Mouse (Mus musculus): ENCODE measurements around the gene Arl4c. TPM values are rescaled to one million over a fixed set of nuclear protein-coding genes. Genes with fewer than 3 reads are reported as not detected.
A peak's percentile ranks its signal among the peaks of the same experiment; 100 is the strongest.

Gene Arl4c
- polyA plus RNA-seq, 1 experiment from 2014 or later = 10.4 TPM

DNA sequence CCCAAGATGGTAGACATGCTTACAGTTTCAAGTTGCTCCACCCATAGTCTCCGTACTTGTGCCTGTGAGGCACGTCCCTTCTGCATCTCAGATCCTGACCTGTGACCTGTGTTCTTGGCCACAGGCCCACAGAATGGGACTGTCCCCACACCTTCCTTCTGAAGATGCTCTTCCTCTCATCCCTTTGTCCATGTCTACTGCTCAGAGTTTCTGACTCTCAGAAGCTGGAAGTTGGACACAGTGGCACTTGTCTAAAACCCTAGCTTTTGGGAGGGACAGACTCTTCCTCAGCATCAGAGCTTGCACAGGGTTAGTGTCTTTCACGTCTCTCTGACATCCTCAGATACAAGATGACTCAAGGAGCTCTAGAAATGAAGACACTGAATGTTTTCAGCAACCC lies 6.2 kb upstream of the Arl4c start:
- no peaks in the 10 kb centered on the region for H3K9me3 ChIP-seq (ENCODE audit: control insufficient read depth, low read length)
- DNase-seq (ENCODE audit: low spot score) = no peak
- no peak overlapping the region for H3K4me2 ChIP-seq (replicated peaks; ENCODE audit: low read depth, low read length)
- no peaks in the 10 kb centered on the region for H3K36me3 ChIP-seq (ENCODE audit: control insufficient read depth, insufficient read depth, low read length)
- H3K4me1 ChIP-seq (replicated peaks; ENCODE audit: control insufficient read depth, insufficient read depth, low read length) = no peaks in the 10 kb centered on the region
- no peak overlapping the region for H3K4me3 ChIP-seq (ENCODE audit: low read depth, low read length)
- no peak overlapping the region for H3K27ac ChIP-seq (ENCODE audit: low read depth, low read length)
- WGBS = 77% methylated on average over 3 of the region's 3 CpGs
- no peak for ATAC-seq (ENCODE audit: low FRiP score)
- no peaks in the 10 kb centered on the region for H3K27me3 ChIP-seq (ENCODE audit: control insufficient read depth, insufficient read depth, low read length)
- no peak overlapping the region for H3K9ac ChIP-seq (ENCODE audit: low read depth, low read length)

DNA sequence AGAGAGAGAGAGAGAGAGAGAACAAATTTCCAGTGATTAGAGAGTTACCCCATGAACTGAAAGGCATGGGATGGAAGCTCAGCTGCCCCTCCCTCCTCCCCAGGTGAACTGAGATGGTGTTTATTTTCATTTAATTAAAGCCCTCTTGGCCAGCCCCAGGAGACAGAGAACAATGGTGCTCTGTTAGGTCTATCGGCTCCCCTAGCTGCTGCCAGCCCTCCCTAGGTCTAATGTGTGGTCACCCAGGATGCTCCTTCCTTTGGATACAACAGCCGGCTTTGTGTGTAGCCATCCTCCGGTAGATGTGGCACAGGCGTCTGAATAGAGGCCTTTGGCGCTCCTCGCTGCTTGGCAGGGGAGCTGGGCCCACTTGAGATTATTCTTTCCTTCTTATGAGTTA lies 5.5 kb upstream of the Arl4c start:
- no peak overlapping the region for H3K9ac ChIP-seq (ENCODE audit: low read depth, low read length)
- no peak overlapping the region for H3K27ac ChIP-seq (ENCODE audit: low read depth, low read length)
- H3K4me1 ChIP-seq (replicated peaks; ENCODE audit: control insufficient read depth, insufficient read depth, low read length) = no peaks in the 10 kb centered on the region
- DNase-seq (ENCODE audit: low spot score) (no peak), ATAC-seq (ENCODE audit: low FRiP score) (no peak)
- 42% methylated on average over 6 of the region's 6 CpGs for WGBS
- H3K36me3 ChIP-seq (ENCODE audit: control insufficient read depth, insufficient read depth, low read length) = no peaks in the 10 kb centered on the region
- H3K27me3 ChIP-seq (ENCODE audit: control insufficient read depth, insufficient read depth, low read length) = no peaks in the 10 kb centered on the region
- H3K4me2 ChIP-seq (replicated peaks; ENCODE audit: low read depth, low read length) = no peak overlapping the region
- no peaks in the 10 kb centered on the region for H3K9me3 ChIP-seq (ENCODE audit: control insufficient read depth, low read length)
- no peak overlapping the region for H3K4me3 ChIP-seq (ENCODE audit: low read depth, low read length)

DNA sequence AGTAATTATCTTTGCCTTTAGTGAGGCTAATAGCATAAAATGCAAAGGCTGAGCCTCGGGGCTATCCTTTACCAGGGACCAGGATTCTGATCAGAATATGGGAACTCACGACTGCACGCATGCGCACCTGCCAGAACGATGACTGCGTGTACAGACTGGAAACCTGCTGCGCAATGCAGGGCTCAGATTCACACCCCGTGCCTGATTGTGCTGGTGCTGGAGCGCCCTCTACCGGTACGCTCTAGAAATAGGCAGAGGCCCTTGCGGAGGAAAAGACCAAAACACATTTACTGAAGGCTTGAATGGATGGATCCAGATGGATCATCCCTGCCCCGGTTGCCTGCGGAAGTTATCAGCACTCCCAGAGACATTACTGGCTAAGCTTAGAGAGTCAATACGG lies 3.8 kb upstream of the Arl4c start:
- H3K9ac ChIP-seq (ENCODE audit: low read depth, low read length) = no peak overlapping the region
- H3K27ac ChIP-seq (ENCODE audit: low read depth, low read length) = no peak overlapping the region
- peak; percentile 96 for DNase-seq (ENCODE audit: low spot score)
- ATAC-seq (ENCODE audit: low FRiP score) = peak; percentile 63; the same call in 1 of the 2 replicates
- no peaks in the 10 kb centered on the region for H3K36me3 ChIP-seq (ENCODE audit: control insufficient read depth, insufficient read depth, low read length)
- WGBS = 2% methylated on average over 15 of the region's 15 CpGs
- no peak overlapping the region for H3K4me2 ChIP-seq (replicated peaks; ENCODE audit: low read depth, low read length)
- no peaks in the 10 kb centered on the region for H3K27me3 ChIP-seq (ENCODE audit: control insufficient read depth, insufficient read depth, low read length)
- no peak overlapping the region for H3K4me3 ChIP-seq (ENCODE audit: low read depth, low read length)
- no peaks in the 10 kb centered on the region for H3K9me3 ChIP-seq (ENCODE audit: control insufficient read depth, low read length)
- no peaks in the 10 kb centered on the region for H3K4me1 ChIP-seq (replicated peaks; ENCODE audit: control insufficient read depth, insufficient read depth, low read length)

DNA sequence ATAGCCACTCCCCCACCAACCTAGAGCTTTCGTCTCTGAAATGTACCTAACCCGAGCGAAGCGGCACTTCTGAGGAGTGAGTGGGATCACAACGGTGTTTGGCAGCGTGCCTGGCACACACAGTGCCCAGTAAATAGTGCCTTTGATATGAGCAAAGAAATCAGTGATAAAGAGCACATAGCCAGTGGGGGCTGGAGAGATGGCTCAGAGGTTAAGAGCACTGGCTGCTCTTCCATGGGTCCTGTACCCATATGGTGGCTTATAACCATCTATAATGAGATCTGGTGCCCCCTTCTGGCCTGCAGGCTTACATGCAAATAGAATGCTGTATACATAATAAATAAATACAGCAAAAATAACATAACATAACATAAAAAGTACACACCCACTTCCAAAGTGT lies 3.0 kb upstream of the Arl4c start:
- Histone ChIP-seq H3K27me3 (ENCODE audit: control insufficient read depth, insufficient read depth, low read length) (no peaks in the 10 kb centered on the region), H3K4me2 (replicated peaks; ENCODE audit: low read depth, low read length) (no peak overlapping the region), H3K36me3 (ENCODE audit: control insufficient read depth, insufficient read depth, low read length) (no peaks in the 10 kb centered on the region), H3K4me1 (replicated peaks; ENCODE audit: control insufficient read depth, insufficient read depth, low read length) (no peaks in the 10 kb centered on the region), H3K27ac (ENCODE audit: low read depth, low read length) (no peak overlapping the region), H3K4me3 (ENCODE audit: low read depth, low read length) (no peak overlapping the region), H3K9me3 (ENCODE audit: control insufficient read depth, low read length) (no peaks in the 10 kb centered on the region), H3K9ac (ENCODE audit: low read depth, low read length) (no peak overlapping the region)
- 70% methylated on average over 6 of the region's 6 CpGs for WGBS
- DNase-seq (ENCODE audit: low spot score) = peak; percentile 45
- no peak for ATAC-seq (ENCODE audit: low FRiP score)

DNA sequence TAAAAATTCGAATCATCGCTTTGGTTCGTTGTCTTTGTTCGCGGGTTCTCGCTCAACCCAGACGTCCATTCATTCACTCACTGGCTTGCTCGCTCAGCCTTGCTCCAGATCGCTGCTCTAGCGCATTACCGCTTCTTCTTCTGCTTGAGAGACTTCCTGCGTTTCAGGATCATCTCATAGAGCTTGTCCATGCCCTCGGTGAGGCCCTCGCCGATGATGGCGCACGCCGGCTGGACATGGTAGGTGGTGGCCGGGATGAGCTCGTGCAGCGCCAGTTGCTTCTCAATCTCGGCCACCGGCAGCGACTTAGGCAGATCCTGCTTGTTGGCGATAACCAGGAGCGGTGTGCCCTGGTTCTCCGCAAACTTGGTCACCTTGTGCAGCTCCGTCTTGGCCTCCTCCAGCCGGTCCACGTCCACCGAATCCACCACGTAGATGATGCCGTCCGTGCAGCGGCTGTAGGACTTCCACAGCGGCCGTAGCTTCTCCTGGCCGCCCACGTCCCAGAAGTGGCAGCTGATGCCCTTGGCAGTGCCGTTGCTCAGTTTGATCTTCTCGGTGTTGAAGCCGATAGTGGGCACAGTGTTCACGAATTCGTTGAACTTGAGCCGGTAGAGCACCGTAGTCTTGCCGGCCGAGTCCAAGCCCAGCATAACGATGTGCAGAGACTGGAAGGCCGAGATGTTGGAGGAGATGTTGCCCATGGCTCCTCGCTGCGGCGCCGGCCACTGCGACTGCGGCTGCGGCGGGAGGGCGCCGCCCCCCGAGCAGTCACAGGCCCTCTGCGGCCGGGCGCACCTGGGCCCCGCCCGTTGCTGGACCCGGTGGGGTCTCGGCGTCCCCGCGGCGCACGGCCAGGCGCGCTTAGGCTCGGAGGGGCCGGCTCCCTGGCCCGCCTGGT lies 810 bp downstream of the Arl4c start:
- H3K9me3 ChIP-seq (ENCODE audit: control insufficient read depth, low read length) = no peaks in the 10 kb centered on the region
- ATAC-seq (ENCODE audit: low FRiP score) (no peak; the same call in 1 of the 2 replicates), DNase-seq (ENCODE audit: low spot score) (peak; percentile 73)
- H3K36me3 ChIP-seq (ENCODE audit: control insufficient read depth, insufficient read depth, low read length) = no peaks in the 10 kb centered on the region
- H3K4me2 ChIP-seq (replicated peaks; ENCODE audit: low read depth, low read length) = peak overlapping the region; percentile 65
- H3K27ac ChIP-seq (ENCODE audit: low read depth, low read length) = peak overlapping the region; percentile 92
- peak overlapping the region; percentile 96 for H3K9ac ChIP-seq (ENCODE audit: low read depth, low read length)
- under 1% methylated on average over 78 of the region's 78 CpGs for WGBS
- H3K4me1 ChIP-seq (replicated peaks; ENCODE audit: control insufficient read depth, insufficient read depth, low read length) = no peaks in the 10 kb centered on the region
- no peaks in the 10 kb centered on the region for H3K27me3 ChIP-seq (ENCODE audit: control insufficient read depth, insufficient read depth, low read length)
- H3K4me3 ChIP-seq (ENCODE audit: low read depth, low read length) = peak overlapping the region; percentile 93

DNA sequence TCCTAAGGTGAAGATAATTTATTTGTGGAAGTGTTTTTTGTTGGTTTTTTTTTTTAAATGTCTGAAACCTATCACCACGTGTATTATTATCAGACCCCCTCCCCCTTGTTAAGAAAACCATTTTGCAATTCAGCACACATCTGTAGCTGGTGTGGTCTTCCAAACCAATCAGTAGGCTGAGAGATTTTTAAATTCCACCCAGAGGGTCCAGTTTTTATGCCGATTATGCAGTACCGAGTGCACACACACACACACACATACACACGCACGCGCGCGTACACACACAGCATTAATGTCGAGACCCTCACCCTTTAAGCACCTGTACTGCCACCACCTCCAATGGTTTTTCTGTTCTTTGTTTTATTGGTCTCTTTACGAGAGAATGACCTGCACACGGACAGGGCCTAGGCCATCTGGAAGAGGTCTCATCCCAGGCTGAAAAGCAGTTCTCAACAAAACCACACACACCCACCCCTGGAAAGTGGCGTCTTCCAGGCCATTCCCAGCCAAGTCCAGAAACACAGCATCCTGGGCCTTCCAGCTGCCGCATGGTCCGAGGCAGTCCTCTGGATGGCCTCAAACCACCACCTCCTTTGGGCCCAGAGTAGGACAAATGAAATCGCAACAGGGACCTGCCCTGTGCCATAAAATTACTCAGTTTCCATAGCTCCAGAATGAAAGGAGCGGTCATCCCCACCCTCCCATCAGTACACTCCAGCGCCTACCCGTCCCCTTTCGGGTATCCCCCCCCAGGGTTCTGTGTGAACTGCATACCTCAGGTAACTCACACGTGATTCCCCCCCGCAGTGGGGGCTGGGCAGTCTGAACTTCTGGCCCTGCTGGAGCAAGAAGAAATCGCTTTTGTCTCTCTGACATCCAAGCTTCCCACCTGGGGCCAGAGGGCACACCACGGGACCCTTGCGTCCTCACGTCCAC lies 1.9 kb downstream of the Arl4c start:
- WGBS = 6% methylated on average over 25 of the region's 25 CpGs
- Histone ChIP-seq H3K4me2 (replicated peaks; ENCODE audit: low read depth, low read length) (peak overlapping the region; percentile 65), H3K27ac (ENCODE audit: low read depth, low read length) (peak overlapping the region; percentile 92), H3K4me3 (ENCODE audit: low read depth, low read length) (peak overlapping the region; percentile 93), H3K36me3 (ENCODE audit: control insufficient read depth, insufficient read depth, low read length) (no peaks in the 10 kb centered on the region), H3K27me3 (ENCODE audit: control insufficient read depth, insufficient read depth, low read length) (no peaks in the 10 kb centered on the region), H3K9me3 (ENCODE audit: control insufficient read depth, low read length) (no peaks in the 10 kb centered on the region), H3K4me1 (replicated peaks; ENCODE audit: control insufficient read depth, insufficient read depth, low read length) (no peaks in the 10 kb centered on the region), H3K9ac (ENCODE audit: low read depth, low read length) (peak overlapping the region; percentile 96)
- peak; percentile 18; the same call in 1 of the 2 replicates for ATAC-seq (ENCODE audit: low FRiP score)
- DNase-seq (ENCODE audit: low spot score) = peak; percentile 77

DNA sequence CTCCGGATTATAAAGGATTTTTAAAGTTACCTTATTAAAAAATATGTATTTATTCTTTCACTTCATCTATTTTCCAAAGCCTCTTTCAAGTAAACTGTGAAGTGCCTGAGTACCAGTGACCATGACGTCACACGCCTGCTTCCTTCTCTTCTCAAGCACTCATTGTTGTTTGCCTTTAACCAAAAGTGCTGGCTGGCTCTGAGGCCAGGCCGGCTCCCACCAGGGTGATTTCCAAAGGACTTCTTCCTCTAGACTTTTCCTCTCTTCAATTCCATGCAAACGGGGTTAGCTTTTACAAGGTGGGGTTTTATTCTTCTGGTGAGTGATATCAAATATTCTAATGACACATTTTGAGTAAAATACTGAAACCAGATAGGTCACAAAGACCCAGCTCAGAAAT lies 2.6 kb downstream of the Arl4c start:
- Histone ChIP-seq H3K27ac (ENCODE audit: low read depth, low read length) (peak overlapping the region; percentile 92; the same call in 1 of the 2 replicates), H3K4me2 (replicated peaks; ENCODE audit: low read depth, low read length) (peak overlapping the region; percentile 65), H3K9ac (ENCODE audit: low read depth, low read length) (peak overlapping the region; percentile 96), H3K27me3 (ENCODE audit: control insufficient read depth, insufficient read depth, low read length) (no peaks in the 10 kb centered on the region), H3K9me3 (ENCODE audit: control insufficient read depth, low read length) (no peaks in the 10 kb centered on the region), H3K4me1 (replicated peaks; ENCODE audit: control insufficient read depth, insufficient read depth, low read length) (no peaks in the 10 kb centered on the region), H3K36me3 (ENCODE audit: control insufficient read depth, insufficient read depth, low read length) (no peaks in the 10 kb centered on the region), H3K4me3 (ENCODE audit: low read depth, low read length) (peak overlapping the region; percentile 93)
- ATAC-seq (ENCODE audit: low FRiP score) (no peak), DNase-seq (ENCODE audit: low spot score) (peak; percentile 69)
- 9% methylated on average over 5 of the region's 5 CpGs for WGBS

DNA sequence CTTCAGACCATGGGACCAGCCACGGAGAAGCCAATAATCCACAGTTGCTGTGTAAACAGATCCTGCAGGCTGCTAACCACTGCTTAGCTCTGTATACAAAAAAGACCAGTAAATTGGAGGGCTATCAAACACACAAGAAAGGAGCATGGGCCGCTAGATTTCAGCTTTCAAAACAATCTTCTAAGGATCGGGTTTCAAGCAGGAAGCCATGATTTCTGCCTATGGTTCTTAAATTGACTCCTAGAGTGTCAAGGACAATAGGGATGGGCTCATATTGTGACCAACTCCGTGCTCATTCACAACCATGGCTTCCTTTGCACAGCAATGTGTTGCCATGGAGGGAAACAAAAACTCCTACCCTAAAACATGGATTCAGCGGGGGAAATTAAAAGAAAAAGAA lies 3.1 kb downstream of the Arl4c start:
- DNase-seq (ENCODE audit: low spot score) = peak; percentile 38
- H3K27ac ChIP-seq (ENCODE audit: low read depth, low read length) = no peak overlapping the region
- peak overlapping the region; percentile 38 for H3K9ac ChIP-seq (ENCODE audit: low read depth, low read length)

More for the DNA sequence above, 3.1 kb downstream of the Arl4c start:
- ATAC-seq (ENCODE audit: low FRiP score) = no peak
- peak overlapping the region; percentile 93 for H3K4me3 ChIP-seq (ENCODE audit: low read depth, low read length)
- H3K4me2 ChIP-seq (replicated peaks; ENCODE audit: low read depth, low read length) = peak overlapping the region; percentile 65
- H3K9me3 ChIP-seq (ENCODE audit: control insufficient read depth, low read length) = no peaks in the 10 kb centered on the region
- WGBS = 18% methylated on average over 5 of the region's 5 CpGs
- H3K27me3 ChIP-seq (ENCODE audit: control insufficient read depth, insufficient read depth, low read length) = no peaks in the 10 kb centered on the region
- no peaks in the 10 kb centered on the region for H3K4me1 ChIP-seq (replicated peaks; ENCODE audit: control insufficient read depth, insufficient read depth, low read length)
- no peaks in the 10 kb centered on the region for H3K36me3 ChIP-seq (ENCODE audit: control insufficient read depth, insufficient read depth, low read length)

Data from hindbrain, embryonic 11.5 days (tissue).